Mouse (Mus musculus) forebrain, embryonic 15.5 days (tissue): ENCODE data around the gene Ugt2a1. TPM values are rescaled to one million over a fixed set of nuclear protein-coding genes. Genes with fewer than 3 reads are reported as not detected.
"Not testable (repeated sequence)": the region's sequence is repeated elsewhere in the genome, so short reads cannot be mapped to it uniquely, and the experiment has no call there.

Experiments
- ATAC-seq: fragments of 200-750 bp; cut with Nextera tagmentation; replicated peaks from 2 replicates; pipeline ENCODE4 v1.8.0; 2017; ENCODE audit warnings: mild to moderate bottlenecking, moderate TSS enrichment, moderate library complexity
- H3K27ac ChIP-seq: fragments of 300-500 bp; sonication (generic); replicated peaks from 2 replicates; pipeline ENCODE4 v1.5.1; 2015; ENCODE audit warnings: mild to moderate bottlenecking, inconsistent platforms
- H3K27me3 ChIP-seq: fragments of 300-500 bp; sonication (generic); 2 replicates; pipeline ENCODE4 v1.6.1; 2015; ENCODE audit warnings: inconsistent platforms
- H3K36me3 ChIP-seq: fragments of 300-500 bp; sonication (generic); 2 replicates; pipeline ENCODE4 v1.6.1; 2015; ENCODE audit warnings: mild to moderate bottlenecking, inconsistent platforms
- H3K4me1 ChIP-seq: fragments of 300-500 bp; sonication (generic); 2 replicates; pipeline ENCODE4 v1.6.1; 2015; ENCODE audit warnings: inconsistent platforms
- H3K4me2 ChIP-seq: fragments of 300-500 bp; sonication (generic); replicated peaks from 2 replicates; pipeline ENCODE4 v1.6.1; 2015; ENCODE audit warnings: mild to moderate bottlenecking, inconsistent platforms
- H3K4me3 ChIP-seq: fragments of 300-500 bp; sonication (generic); 2 replicates; pipeline ENCODE4 v1.5.1; 2015; ENCODE audit warnings: mild to moderate bottlenecking, inconsistent platforms
- H3K9ac ChIP-seq: fragments of 300-500 bp; sonication (generic); replicated peaks from 2 replicates; pipeline ENCODE4 v1.6.1; 2015; ENCODE audit warnings: mild to moderate bottlenecking, inconsistent platforms
- H3K9me3 ChIP-seq: fragments of 300-500 bp; sonication (generic); 2 replicates; pipeline ENCODE4 v1.6.1; 2016; ENCODE audit warnings: inconsistent platforms
- WGBS: fragments of 180-500 bp; shearing (Covaris S2); methylation state at CpG from one replicate; pipeline ENCODE4 v1.1.7; 2015; ENCODE audit warnings: mixed read lengths; 5-methylcytosine and 5-hydroxymethylcytosine counted together
- polyA plus RNA-seq: library from polyadenylated mRNA; unstranded; fragments of >200 nt; fragmentation: Nextera tagmentation; extraction: Ambion mirVana; gene quantifications from 2 replicates; pipeline ENCODE4 v1.2.1, GENCODE M21; 2015

The Ugt2a1 gene
- polyA plus RNA-seq: not detected in 2 replicates

- Histone ChIP-seq H3K36me3 (no peaks in the 10 kb centered on the region), H3K9me3 (no peaks in the 10 kb centered on the region), H3K27me3 (no peaks in the 10 kb centered on the region), H3K4me3 (no peak within 1 kb of the TSS), H3K4me1 (no peaks in the 10 kb centered on the region), H3K9ac (no peak within 1 kb of the TSS), H3K27ac (no peak within 1 kb of the TSS), H3K4me2 (no peak within 1 kb of the TSS)
- no peak for ATAC-seq
- WGBS: 93% methylated on average over 1 of the region's 1 CpGs
Measured at GRCm38 (mm10) chr5:87490771-87491170, at the start of gene Ugt2a1. TSS of gene Ugt2a1 (minus strand) at chr5:87490871.

- no peak for ATAC-seq
- 95% methylated on average over 2 of the region's 2 CpGs for WGBS
- no peak within 1 kb of the TSS for H3K4me3 ChIP-seq
Measured at GRCm38 (mm10) chr5:87538111-87538510, 47.4 kb upstream of the Ugt2a1 start, which contains the start of gene Sult1b1. TSS of gene Sult1b1 (minus strand) at chr5:87538195.

GRCm38 (mm10) chr5:87535994-87536644, 45.4 kb upstream of the Ugt2a1 start:
- Histone ChIP-seq H3K27ac (no peak overlapping the region), H3K4me1 (no peaks in the 10 kb centered on the region), H3K4me2 (no peak overlapping the region), H3K9me3 (no peaks in the 10 kb centered on the region), H3K9ac (no peak overlapping the region), H3K36me3 (no peaks in the 10 kb centered on the region), H3K27me3 (no peaks in the 10 kb centered on the region), H3K4me3 (no peak overlapping the region)
- 48% methylated on average over 4 of the region's 4 CpGs for WGBS
- ATAC-seq: no peak

More at GRCm38 (mm10) chr5:87538111-87538510, 47.4 kb upstream of the Ugt2a1 start, which contains the start of gene Sult1b1:
- Histone ChIP-seq H3K4me1 (no peaks in the 10 kb centered on the region), H3K27me3 (no peaks in the 10 kb centered on the region), H3K9me3 (no peaks in the 10 kb centered on the region), H3K4me2 (no peak within 1 kb of the TSS), H3K9ac (no peak within 1 kb of the TSS), H3K27ac (no peak within 1 kb of the TSS), H3K36me3 (no peaks in the 10 kb centered on the region)

- no peaks in the 10 kb centered on the region for H3K4me1 ChIP-seq
- no peak for ATAC-seq
- H3K4me2 ChIP-seq: no peak overlapping the region
- no peaks in the 10 kb centered on the region for H3K27me3 ChIP-seq
- WGBS: 73% methylated on average over 2 of the region's 2 CpGs
- H3K9me3 ChIP-seq: no peaks in the 10 kb centered on the region
- no peak overlapping the region for H3K9ac ChIP-seq
- H3K4me3 ChIP-seq: no peak overlapping the region
- H3K36me3 ChIP-seq: no peaks in the 10 kb centered on the region
- H3K27ac ChIP-seq: no peak overlapping the region
Measured at GRCm38 (mm10) chr5:87532288-87532687, 41.6 kb upstream of the Ugt2a1 start.

DNA sequence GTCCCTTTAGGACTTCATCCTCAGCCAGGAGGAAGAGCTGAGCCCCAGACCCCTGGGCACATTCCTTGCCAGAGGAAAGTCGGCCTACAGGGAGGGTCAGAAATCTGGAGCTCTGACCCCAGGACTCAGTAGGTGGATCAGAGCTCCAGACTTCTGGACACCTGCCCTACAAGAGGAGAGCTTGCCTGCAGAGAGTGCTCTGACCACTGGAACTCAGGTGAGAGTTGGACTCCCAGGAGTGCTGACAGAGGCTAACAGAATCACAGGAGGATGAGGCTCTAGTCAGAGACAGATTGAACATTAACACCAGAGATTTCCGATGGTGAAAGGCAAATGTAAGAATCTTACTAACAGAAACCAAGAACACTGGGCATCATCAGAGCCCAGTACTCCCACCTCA, 32.9 kb upstream of the Ugt2a1 start:
- not testable (repeated sequence) for H3K4me3 ChIP-seq, H3K36me3 ChIP-seq, H3K27me3 ChIP-seq, ATAC-seq, H3K4me2 ChIP-seq, H3K9me3 ChIP-seq, H3K27ac ChIP-seq, H3K9ac ChIP-seq, H3K4me1 ChIP-seq
- 93% methylated on average over 2 of the region's 2 CpGs for WGBS

DNA sequence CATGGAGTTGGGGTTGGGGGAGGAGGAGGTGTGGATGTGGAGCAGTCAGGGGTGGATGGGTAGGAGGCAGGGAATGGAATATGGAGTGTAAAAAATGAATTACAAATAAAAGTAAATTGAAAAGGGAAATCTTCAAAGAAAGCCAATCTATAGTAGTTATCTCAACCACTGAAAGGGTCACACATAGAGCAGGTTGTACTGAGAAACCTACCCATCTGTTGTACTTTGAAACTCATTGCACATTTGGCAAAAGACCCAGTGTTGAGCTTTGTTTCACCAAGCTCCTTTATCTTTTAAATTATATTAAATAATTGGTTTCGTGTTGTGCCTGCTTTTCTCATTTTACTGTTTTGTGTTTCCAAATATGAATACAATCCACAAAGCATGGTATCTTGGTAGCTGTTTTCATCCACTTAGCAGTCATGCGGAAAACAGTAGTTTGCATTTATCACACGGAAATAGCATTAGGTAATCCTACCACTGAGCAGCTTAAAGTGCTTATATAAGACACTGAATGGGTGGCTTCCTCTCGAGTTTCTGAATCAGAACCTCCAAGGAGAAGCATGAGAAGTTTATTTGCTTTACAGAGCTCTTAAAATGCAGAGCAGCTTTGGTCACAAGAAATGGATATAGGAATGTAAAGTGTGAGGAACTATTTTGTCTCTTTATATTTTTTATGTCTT, 15.2 kb upstream of the Ugt2a1 start:
- H3K4me2 ChIP-seq: no peak overlapping the region
- no peak for ATAC-seq
- no peak overlapping the region for H3K27ac ChIP-seq
- H3K36me3 ChIP-seq: no peaks in the 10 kb centered on the region
- H3K9me3 ChIP-seq: no peaks in the 10 kb centered on the region
- WGBS: 35% methylated on average over 4 of the region's 4 CpGs
- no peaks in the 10 kb centered on the region for H3K27me3 ChIP-seq
- H3K4me1 ChIP-seq: no peaks in the 10 kb centered on the region
- no peak overlapping the region for H3K4me3 ChIP-seq
- no peak overlapping the region for H3K9ac ChIP-seq

DNA sequence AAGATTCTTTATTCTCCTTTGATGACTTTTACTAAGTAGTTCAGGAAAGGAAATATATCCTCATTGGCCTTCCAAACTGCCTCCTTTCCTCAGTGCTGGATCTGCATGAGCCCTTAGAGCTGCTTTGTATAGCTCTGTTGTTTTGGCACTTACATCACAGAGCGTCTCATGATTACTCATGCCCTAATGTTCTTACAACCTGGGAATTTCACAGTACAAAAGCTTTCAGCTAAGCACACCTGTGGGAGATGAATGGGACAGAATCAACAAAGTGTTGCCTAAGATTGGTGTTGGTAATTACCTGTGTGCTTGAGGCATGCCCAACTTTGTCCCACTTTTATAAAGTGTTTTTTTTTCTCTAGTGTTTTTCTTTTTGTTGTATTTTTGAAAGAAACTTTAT, 12.0 kb upstream of the Ugt2a1 start:
- H3K4me2 ChIP-seq: no peak overlapping the region
- no peaks in the 10 kb centered on the region for H3K4me1 ChIP-seq
- H3K9ac ChIP-seq: no peak overlapping the region
- WGBS: 31% methylated on average over 1 of the region's 1 CpGs
- H3K27me3 ChIP-seq: no peaks in the 10 kb centered on the region
- no peak overlapping the region for H3K4me3 ChIP-seq
- H3K27ac ChIP-seq: no peak overlapping the region
- no peaks in the 10 kb centered on the region for H3K36me3 ChIP-seq
- no peak for ATAC-seq
- no peaks in the 10 kb centered on the region for H3K9me3 ChIP-seq

GRCm38 (mm10) chr5:87499341-87499740, 8.7 kb upstream of the Ugt2a1 start:
- no peak overlapping the region for H3K27ac ChIP-seq

DNA sequence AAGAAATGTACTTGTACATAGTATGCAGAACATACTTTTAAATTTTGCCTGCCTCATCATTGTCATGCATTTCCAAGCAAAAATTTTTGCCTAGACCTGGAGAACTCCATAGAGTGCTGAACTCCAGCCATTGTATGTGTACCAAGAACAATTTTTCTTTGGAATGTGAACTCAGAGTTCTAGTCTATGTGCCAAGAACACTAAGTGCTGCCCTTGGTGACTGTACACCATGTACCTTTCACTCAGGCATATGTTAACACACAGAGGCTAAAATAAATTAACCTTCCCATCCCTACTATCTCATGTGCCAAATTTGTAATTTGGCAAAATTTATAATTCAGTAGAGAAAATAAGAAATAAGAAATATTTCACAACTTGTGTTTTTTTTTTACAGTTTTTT, 8.3 kb upstream of the Ugt2a1 start:
- Histone ChIP-seq H3K27me3 (no peaks in the 10 kb centered on the region), H3K36me3 (no peaks in the 10 kb centered on the region), H3K4me1 (no peaks in the 10 kb centered on the region), H3K9me3 (no peaks in the 10 kb centered on the region), H3K4me2 (no peak overlapping the region), H3K9ac (no peak overlapping the region), H3K27ac (no peak overlapping the region), H3K4me3 (no peak overlapping the region)
- ATAC-seq: no peak

More at GRCm38 (mm10) chr5:87499341-87499740, 8.7 kb upstream of the Ugt2a1 start:
- Histone ChIP-seq H3K4me1 (no peaks in the 10 kb centered on the region), H3K36me3 (no peaks in the 10 kb centered on the region), H3K4me2 (no peak overlapping the region), H3K9me3 (no peaks in the 10 kb centered on the region), H3K27me3 (no peaks in the 10 kb centered on the region), H3K4me3 (no peak overlapping the region), H3K9ac (no peak overlapping the region)
- ATAC-seq: no peak

- H3K9me3 ChIP-seq, H3K27ac ChIP-seq, H3K4me3 ChIP-seq, H3K4me1 ChIP-seq, ATAC-seq, H3K9ac ChIP-seq, H3K36me3 ChIP-seq, H3K27me3 ChIP-seq, H3K4me2 ChIP-seq: not testable (repeated sequence)
- WGBS: 93% methylated on average over 1 of the region's 1 CpGs
Measured at GRCm38 (mm10) chr5:87486706-87487105, 4.0 kb downstream of the Ugt2a1 start, which contains the start of gene Gm43638. TSS of gene Gm43638 (minus strand) at chr5:87486806.

DNA sequence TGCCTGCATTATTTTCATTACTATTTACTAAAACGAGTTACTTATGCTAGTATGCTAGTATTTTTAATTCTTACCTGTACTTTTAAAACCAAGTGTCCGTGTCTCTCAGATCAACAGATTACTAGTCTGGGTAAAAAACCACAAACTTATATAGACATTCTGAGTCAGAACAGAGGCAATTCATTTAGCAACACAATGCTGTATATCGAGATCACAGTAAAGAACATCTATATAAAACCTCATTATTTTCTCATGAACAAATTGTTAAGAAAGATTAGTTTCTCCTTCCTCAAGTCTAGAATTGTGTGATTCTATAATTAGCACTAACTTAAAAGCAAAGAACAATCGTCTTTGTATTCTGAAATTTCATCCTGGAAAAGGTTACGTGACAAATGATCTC, 8.5 kb downstream of the Ugt2a1 start, which contains the start of gene Ugt2a2:
Ugt2a2 (minus strand) TSS at position 101 of the 400 bp plus-strand sequence.
- H3K4me2 ChIP-seq: no peak within 1 kb of the TSS
- 77% methylated on average over 5 of the region's 5 CpGs for WGBS
- no peak for ATAC-seq
- H3K36me3 ChIP-seq: no peaks in the 10 kb centered on the region
- no peak within 1 kb of the TSS for H3K4me3 ChIP-seq
- no peaks in the 10 kb centered on the region for H3K4me1 ChIP-seq
- no peaks in the 10 kb centered on the region for H3K9me3 ChIP-seq
- H3K9ac ChIP-seq: no peak within 1 kb of the TSS
- no peaks in the 10 kb centered on the region for H3K27me3 ChIP-seq
- no peak within 1 kb of the TSS for H3K27ac ChIP-seq

- Histone ChIP-seq H3K9ac (no peak overlapping the region), H3K27me3 (no peaks in the 10 kb centered on the region), H3K36me3 (no peaks in the 10 kb centered on the region), H3K4me3 (no peak overlapping the region), H3K9me3 (no peaks in the 10 kb centered on the region), H3K27ac (no peak overlapping the region), H3K4me2 (no peak overlapping the region), H3K4me1 (no peaks in the 10 kb centered on the region)
- no peak for ATAC-seq
- 5% methylated on average over 1 of the region's 1 CpGs for WGBS
Measured at GRCm38 (mm10) chr5:87458810-87459209, 31.9 kb downstream of the Ugt2a1 start.
